Mouse (Mus musculus) layer of hippocampus, adult 2 months (tissue): ENCODE measurements at regions not wholly inside any gene's neighbourhood (a gene's known extent, or its start where the extent isn't known, plus 50 kb on each side); places are given as distances from the start of the nearest gene placed in this dataset.

Source experiments
- DNase-seq, 2 experiments: peaks; one replicate each; pipeline ENCODE4 v3.0.0; 2022; ENCODE audit warnings: low spot score in 2 of 2
- H3K27ac ChIP-seq: fragments of 200-600 bp; 2 replicates; pipeline ENCODE4 v1.8.1; 2022
- H3K4me3 ChIP-seq: fragments of 200-600 bp; 2 replicates; pipeline ENCODE4 v1.8.1; 2022; ENCODE audit warnings: mild to moderate bottlenecking
- CTCF ChIP-seq: fragments of 200-600 bp; conservative IDR thresholded peaks from 2 replicates; pipeline ENCODE4 v1.8.1; 2022; ENCODE audit warnings: antibody characterized with exemption, mild to moderate bottlenecking, moderate library complexity

DNA sequence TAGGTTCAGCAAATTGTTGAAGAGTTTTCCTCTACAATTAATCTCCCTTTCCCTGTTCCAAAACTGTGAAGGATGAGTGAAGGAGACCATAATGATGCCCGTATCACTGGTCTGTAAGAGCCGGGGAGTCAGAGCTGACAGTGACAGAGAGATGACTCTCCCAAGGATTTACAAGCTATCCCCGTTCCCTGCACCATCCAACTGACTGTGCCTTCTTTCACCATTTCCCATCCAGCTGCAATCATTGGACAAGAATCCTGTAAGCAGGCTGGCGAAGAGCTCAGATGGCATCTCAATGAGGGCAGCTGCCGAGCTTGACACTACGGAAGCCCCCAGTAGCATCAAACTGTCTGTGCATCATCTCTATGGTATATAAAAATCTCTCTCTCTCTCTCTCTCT, 133.1 kb downstream of the Irs2 start:
- peak overlapping the region; percentile 37; the same call in 1 of the 2 replicates for H3K27ac ChIP-seq
- no peak for TF ChIP-seq CTCF
- H3K4me3 ChIP-seq: no peak overlapping the region
- no peak for DNase-seq

DNA sequence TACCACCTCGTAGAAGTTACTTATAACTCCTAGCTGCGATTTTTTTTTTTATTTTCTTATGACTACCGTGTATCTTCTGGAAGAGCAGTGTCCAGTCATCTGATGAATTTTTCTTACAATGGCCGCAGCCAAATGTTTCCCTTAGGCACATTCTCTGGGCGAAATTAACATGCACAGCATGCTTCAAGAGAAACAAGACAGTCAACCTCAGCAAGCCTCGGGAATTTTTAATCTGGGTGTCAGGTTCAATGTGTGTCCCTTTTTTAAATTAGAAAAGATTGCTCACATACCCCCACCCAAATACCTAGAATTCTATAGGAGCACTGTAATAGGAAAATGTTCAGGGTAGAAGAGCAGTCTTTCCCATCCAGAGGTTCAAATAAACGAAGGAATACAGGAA, 136.8 kb downstream of the Irs2 start:
- no peak for DNase-seq
- no peak for TF ChIP-seq CTCF
- Histone ChIP-seq H3K27ac (peak overlapping the region; percentile 3; the same call in 1 of the 2 replicates), H3K4me3 (no peak overlapping the region)

DNA sequence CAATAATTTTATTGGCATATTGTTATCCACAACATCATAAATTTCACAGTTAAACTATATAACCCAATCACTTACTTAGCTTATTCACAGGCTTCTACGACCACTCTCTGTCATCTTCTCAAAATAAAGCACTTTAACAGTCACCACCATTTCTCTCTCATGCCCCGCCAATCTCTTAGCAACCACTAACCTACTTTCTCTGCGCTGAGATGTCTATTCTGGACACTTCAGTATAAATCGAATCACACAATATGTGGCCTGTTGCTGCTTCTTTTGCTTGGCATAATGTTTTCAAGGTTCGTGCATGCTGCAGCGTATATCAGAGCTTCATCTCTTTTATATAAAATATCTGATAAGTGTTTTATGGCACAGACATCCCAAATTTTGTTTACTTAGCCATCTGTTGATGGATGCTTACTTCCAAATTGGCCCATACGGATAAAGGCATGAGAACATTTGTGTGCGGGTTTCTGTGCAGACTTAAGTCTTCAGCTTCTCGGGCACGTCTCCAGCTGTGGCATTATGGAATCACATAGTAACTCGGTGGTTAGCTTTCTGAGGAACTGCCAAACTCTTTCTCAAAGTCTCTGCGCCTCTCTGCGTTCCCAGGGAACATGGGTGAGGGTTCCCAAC, 137.7 kb downstream of the Irs2 start:
- Histone ChIP-seq H3K27ac (peak overlapping the region; percentile 68), H3K4me3 (no peak overlapping the region)
- DNase-seq: peak in 1 of 2 experiments; percentile 31
- TF ChIP-seq CTCF: no peak

DNA sequence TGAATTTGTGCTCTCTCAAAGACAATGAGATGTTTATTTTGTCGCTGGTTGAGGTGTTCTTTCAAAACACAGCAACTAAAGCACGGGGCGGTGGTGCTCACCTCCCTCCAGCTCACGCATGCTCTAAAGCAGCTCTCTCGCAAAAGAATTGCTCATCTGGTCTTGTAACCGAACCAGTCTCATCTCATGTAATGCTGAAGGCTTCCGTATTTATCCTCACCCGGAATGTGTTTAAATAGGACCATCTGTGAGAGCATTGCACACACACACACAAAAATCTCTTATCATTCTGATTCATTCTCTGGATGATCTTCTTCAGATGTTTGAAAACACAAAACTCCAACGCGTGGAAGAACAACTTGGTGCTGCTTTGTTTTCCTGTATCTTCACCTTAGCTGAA, 138.4 kb downstream of the Irs2 start:
- peak overlapping the region; percentile 68 for H3K27ac ChIP-seq
- peak in 1 of 2 experiments; percentile 30 for DNase-seq
- no peak for TF ChIP-seq CTCF
- H3K4me3 ChIP-seq: no peak overlapping the region

DNA sequence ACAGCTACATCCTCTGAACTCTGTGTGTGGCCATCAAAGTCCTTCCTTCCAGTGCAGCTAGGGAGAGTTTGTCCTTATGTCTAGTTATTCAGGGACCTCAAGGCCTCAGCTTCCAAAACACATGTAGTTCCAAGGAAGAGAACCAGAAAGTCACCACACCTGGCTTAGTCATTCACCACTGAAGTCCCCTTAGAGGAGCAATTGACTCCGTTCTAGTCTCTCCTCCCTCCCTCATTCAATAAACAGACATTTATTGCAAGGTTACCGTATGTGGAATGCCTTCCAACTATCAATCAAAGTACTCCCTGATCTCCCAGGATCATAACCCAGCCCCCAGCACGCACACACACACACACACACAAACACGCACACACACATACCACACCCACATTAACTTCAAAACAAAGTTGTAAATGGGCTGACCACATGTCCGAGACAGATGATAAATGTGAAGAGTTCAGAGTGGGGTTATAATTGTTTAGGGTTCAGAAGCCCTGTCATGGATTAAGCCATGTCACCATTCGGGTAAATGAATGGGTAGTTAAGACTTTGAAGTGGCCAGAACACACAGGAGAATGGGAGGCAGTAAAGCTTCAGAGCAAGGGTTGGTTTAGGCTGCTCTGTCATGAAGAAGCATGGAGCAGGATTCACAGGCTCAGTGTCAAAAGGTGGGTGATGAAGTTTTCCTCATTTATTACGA, 141.4 kb downstream of the Irs2 start:
- H3K27ac ChIP-seq: no peak overlapping the region
- no peak for DNase-seq
- H3K4me3 ChIP-seq: no peak overlapping the region
- no peak for TF ChIP-seq CTCF

DNA sequence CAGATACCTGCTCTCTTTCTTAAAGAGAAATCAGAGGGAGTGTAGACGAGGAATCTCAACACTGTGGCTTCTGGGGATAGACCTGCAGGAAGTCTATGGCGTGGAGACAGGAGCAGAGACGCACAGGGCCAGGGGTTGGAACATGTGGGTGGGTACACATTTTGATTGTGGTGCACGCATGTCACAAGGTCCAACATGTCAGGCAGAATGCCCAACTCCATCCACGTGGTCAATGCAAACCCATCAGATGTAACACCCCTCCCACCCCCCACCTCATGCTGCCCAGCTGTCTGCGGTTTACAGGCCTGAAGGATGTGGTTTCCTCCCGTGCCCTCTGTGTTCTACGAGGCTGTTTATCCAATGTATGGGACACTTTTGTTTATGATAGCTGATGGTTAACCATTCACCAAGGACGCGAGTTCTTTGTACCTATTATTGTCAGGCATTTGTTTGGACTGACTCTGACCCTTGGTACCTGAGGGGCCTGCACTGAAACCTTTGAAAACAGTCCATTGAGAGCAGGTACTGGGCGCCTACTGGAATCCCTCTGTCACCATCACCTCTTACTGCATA, 142.2 kb downstream of the Irs2 start:
- Histone ChIP-seq H3K4me3 (no peak overlapping the region), H3K27ac (0 out of 2 replicates have a peak overlapping the region, but pooled peaks have one; percentile 23)
- no peak for TF ChIP-seq CTCF
- no peak for DNase-seq

- DNase-seq: no peak
- TF ChIP-seq CTCF: no peak
- Histone ChIP-seq H3K27ac (0 out of 2 replicates have a peak overlapping the region, but pooled peaks have one; percentile 23), H3K4me3 (no peak overlapping the region)
Measured at GRCm38 (mm10) chr8:10865415-10865821, 142.8 kb downstream of the Irs2 start.

GRCm38 (mm10) chr8:10862442-10862841, 145.8 kb downstream of the Irs2 start:
- no peak for TF ChIP-seq CTCF
- Histone ChIP-seq H3K27ac (no peak overlapping the region), H3K4me3 (no peak overlapping the region)
- no peak for DNase-seq

DNA sequence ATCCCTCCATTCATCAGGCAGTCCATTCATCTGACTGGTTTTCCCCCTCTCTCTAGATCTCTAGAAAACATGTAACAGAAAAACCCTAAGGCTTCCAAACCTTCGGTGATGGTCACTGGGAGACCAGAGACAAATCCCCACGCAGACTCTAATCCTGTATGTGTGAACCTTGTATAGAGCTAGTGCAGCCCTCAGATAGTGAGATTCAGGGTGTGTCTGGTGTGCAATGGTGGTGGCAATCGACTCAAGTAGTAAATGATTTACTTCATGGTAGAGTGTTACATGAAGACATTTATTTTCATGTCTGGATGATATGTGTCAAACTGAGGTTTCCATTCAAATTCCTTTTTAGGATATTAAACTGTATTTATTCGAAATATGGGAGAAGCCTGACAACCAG, 147.4 kb downstream of the Irs2 start:
- DNase-seq: no peak
- Histone ChIP-seq H3K4me3 (no peak overlapping the region), H3K27ac (no peak overlapping the region)
- TF ChIP-seq CTCF: no peak

- H3K27ac ChIP-seq: no peak overlapping the region
- no peak for TF ChIP-seq CTCF
Measured at GRCm38 (mm10) chr8:10857874-10858273, 150.4 kb downstream of the Irs2 start.

GRCm38 (mm10) chr8:10856996-10857720, 151.1 kb downstream of the Irs2 start:
- no peak overlapping the region for H3K27ac ChIP-seq
- no peak for TF ChIP-seq CTCF
- H3K4me3 ChIP-seq: no peak overlapping the region
- no peak for DNase-seq

More at GRCm38 (mm10) chr8:10857874-10858273, 150.4 kb downstream of the Irs2 start:
- no peak for DNase-seq
- H3K4me3 ChIP-seq: no peak overlapping the region

- H3K27ac ChIP-seq: no peak overlapping the region
- no peak overlapping the region for H3K4me3 ChIP-seq
- TF ChIP-seq CTCF: no peak
Measured at GRCm38 (mm10) chr8:10855696-10856095, 152.6 kb downstream of the Irs2 start.

GRCm38 (mm10) chr8:10855131-10855530, 153.1 kb downstream of the Irs2 start:
- DNase-seq: no peak
- Histone ChIP-seq H3K4me3 (no peak overlapping the region), H3K27ac (no peak overlapping the region)
- no peak for TF ChIP-seq CTCF

More at GRCm38 (mm10) chr8:10855696-10856095, 152.6 kb downstream of the Irs2 start:
- DNase-seq: no peak
